Mouse (Mus musculus) hindbrain, embryonic 12.5 days (tissue): ENCODE measurements around the gene Serac1. TPM values are rescaled to one million over a fixed set of nuclear protein-coding genes. Genes with fewer than 3 reads are reported as not detected.

Experiments
- ATAC-seq: fragments of 200-750 bp; cut with Nextera tagmentation; 2 replicates; pipeline ENCODE4 v1.8.0; 2017; ENCODE audit warnings: moderate TSS enrichment; ENCODE audit not compliant: low FRiP score
- H3K27ac ChIP-seq: fragments of 300-500 bp; sonication (generic); 2 replicates; pipeline ENCODE4 v1.5.1; 2016; ENCODE audit warnings: mild to moderate bottlenecking
- H3K27me3 ChIP-seq: fragments of 300-500 bp; sonication (generic); 2 replicates; pipeline ENCODE4 v1.6.1; 2016; ENCODE audit warnings: mild to moderate bottlenecking
- H3K36me3 ChIP-seq: fragments of 300-500 bp; sonication (generic); 2 replicates; pipeline ENCODE4 v1.6.1; 2016; ENCODE audit warnings: mild to moderate bottlenecking
- H3K4me1 ChIP-seq: fragments of 300-500 bp; sonication (generic); 2 replicates; pipeline ENCODE4 v1.6.1; 2016
- H3K4me2 ChIP-seq: fragments of 300-500 bp; sonication (generic); replicated peaks from 2 replicates; pipeline ENCODE4 v1.6.1; 2016; ENCODE audit warnings: mild to moderate bottlenecking
- H3K4me3 ChIP-seq: fragments of 300-500 bp; sonication (generic); 2 replicates; pipeline ENCODE4 v1.5.1; 2016; ENCODE audit warnings: mild to moderate bottlenecking
- H3K9ac ChIP-seq: fragments of 300-500 bp; sonication (generic); 2 replicates; pipeline ENCODE4 v1.6.1; 2016; ENCODE audit warnings: mild to moderate bottlenecking, moderate library complexity
- H3K9me3 ChIP-seq: fragments of 300-500 bp; sonication (generic); replicated peaks from 2 replicates; pipeline ENCODE4 v1.6.1; 2016; ENCODE audit warnings: mild to moderate bottlenecking
- WGBS: fragments of 180-500 bp; shearing (Covaris S2); methylation state at CpG from one replicate; pipeline ENCODE4 v1.1.7; 2016; 5-methylcytosine and 5-hydroxymethylcytosine counted together
- polyA plus RNA-seq: library from polyadenylated mRNA; unstranded; fragments of >200 nt; fragmentation: Nextera tagmentation; extraction: Ambion mirVana; gene quantifications from 2 replicates; pipeline ENCODE4 v1.2.1, GENCODE M21; 2016

Serac1 gene
- polyA plus RNA-seq, result 10.8 and 12.8 TPM in 2 replicates

GRCm38 (mm10) chr17:6079287-6080122 lies at the start of gene Serac1, which contains the start of gene Gtf2h5:
Gene Serac1 (minus strand): TSS chr17:6079741.
Gene Gtf2h5 (plus strand): TSS chr17:6079786.
- Histone ChIP-seq H3K27me3 (no peaks in the 10 kb centered on the region), H3K36me3 (peaks cover 6% of the 10 kb centered on the region), H3K9me3 (no peaks in the 10 kb centered on the region), H3K4me1 (peaks cover 13% of the 10 kb centered on the region), H3K27ac (peak within 1 kb of the TSS; percentile 90), H3K4me2 (peak within 1 kb of the TSS; percentile 74), H3K4me3 (peak within 1 kb of the TSS; percentile 80), H3K9ac (peak within 1 kb of the TSS; percentile 86)
- ATAC-seq, result peak; percentile 95
- under 1% methylated on average over 61 of the region's 70 CpGs for WGBS

GRCm38 (mm10) chr17:6128039-6128438 lies 48.5 kb upstream of the Serac1 start:
- H3K9ac ChIP-seq, result no peak overlapping the region
- no peak overlapping the region for H3K27ac ChIP-seq
- H3K36me3 ChIP-seq, result peaks cover 21% of the 10 kb centered on the region
- no peaks in the 10 kb centered on the region for H3K9me3 ChIP-seq
- WGBS, result 68% methylated on average over 3 of the region's 3 CpGs
- H3K4me3 ChIP-seq, result no peak overlapping the region
- no peak overlapping the region for H3K4me2 ChIP-seq
- ATAC-seq, result no peak
- H3K4me1 ChIP-seq, result peaks cover 4% of the 10 kb centered on the region; the same call in 1 of the 2 replicates
- H3K27me3 ChIP-seq, result no peaks in the 10 kb centered on the region

GRCm38 (mm10) chr17:6125441-6125840 lies 45.9 kb upstream of the Serac1 start:
- Histone ChIP-seq H3K36me3 (peaks cover 31% of the 10 kb centered on the region), H3K4me2 (no peak overlapping the region), H3K9me3 (no peaks in the 10 kb centered on the region), H3K4me1 (peaks cover 4% of the 10 kb centered on the region; the same call in 1 of the 2 replicates), H3K4me3 (no peak overlapping the region), H3K27ac (no peak overlapping the region), H3K27me3 (no peaks in the 10 kb centered on the region), H3K9ac (no peak overlapping the region)
- WGBS, result 97% methylated on average over 3 of the region's 3 CpGs
- no peak for ATAC-seq

GRCm38 (mm10) chr17:6123776-6124175 lies 44.2 kb upstream of the Serac1 start:
- Histone ChIP-seq H3K9ac (no peak overlapping the region), H3K4me3 (no peak overlapping the region), H3K4me1 (no peaks in the 10 kb centered on the region), H3K36me3 (peaks cover 31% of the 10 kb centered on the region), H3K27me3 (no peaks in the 10 kb centered on the region), H3K9me3 (no peaks in the 10 kb centered on the region), H3K27ac (no peak overlapping the region), H3K4me2 (no peak overlapping the region)
- WGBS, result 90% methylated on average over 4 of the region's 4 CpGs
- ATAC-seq, result no peak

GRCm38 (mm10) chr17:6118861-6119260 lies 39.3 kb upstream of the Serac1 start:
- Histone ChIP-seq H3K27ac (no peak overlapping the region), H3K9ac (no peak overlapping the region), H3K27me3 (no peaks in the 10 kb centered on the region), H3K36me3 (peaks cover 18% of the 10 kb centered on the region), H3K9me3 (no peaks in the 10 kb centered on the region), H3K4me2 (no peak overlapping the region), H3K4me3 (no peak overlapping the region), H3K4me1 (peaks cover 2% of the 10 kb centered on the region; the same call in 1 of the 2 replicates)
- no peak for ATAC-seq
- 94% methylated on average over 4 of the region's 4 CpGs for WGBS

GRCm38 (mm10) chr17:6117917-6118316 lies 38.4 kb upstream of the Serac1 start:
- no peaks in the 10 kb centered on the region for H3K9me3 ChIP-seq
- ATAC-seq, result no peak
- H3K9ac ChIP-seq, result no peak overlapping the region
- H3K27me3 ChIP-seq, result no peaks in the 10 kb centered on the region
- no peak overlapping the region for H3K27ac ChIP-seq
- 83% methylated on average over 3 of the region's 3 CpGs for WGBS
- peaks cover 2% of the 10 kb centered on the region; the same call in 1 of the 2 replicates for H3K4me1 ChIP-seq
- peaks cover 18% of the 10 kb centered on the region for H3K36me3 ChIP-seq
- no peak overlapping the region for H3K4me3 ChIP-seq
- H3K4me2 ChIP-seq, result no peak overlapping the region

DNA sequence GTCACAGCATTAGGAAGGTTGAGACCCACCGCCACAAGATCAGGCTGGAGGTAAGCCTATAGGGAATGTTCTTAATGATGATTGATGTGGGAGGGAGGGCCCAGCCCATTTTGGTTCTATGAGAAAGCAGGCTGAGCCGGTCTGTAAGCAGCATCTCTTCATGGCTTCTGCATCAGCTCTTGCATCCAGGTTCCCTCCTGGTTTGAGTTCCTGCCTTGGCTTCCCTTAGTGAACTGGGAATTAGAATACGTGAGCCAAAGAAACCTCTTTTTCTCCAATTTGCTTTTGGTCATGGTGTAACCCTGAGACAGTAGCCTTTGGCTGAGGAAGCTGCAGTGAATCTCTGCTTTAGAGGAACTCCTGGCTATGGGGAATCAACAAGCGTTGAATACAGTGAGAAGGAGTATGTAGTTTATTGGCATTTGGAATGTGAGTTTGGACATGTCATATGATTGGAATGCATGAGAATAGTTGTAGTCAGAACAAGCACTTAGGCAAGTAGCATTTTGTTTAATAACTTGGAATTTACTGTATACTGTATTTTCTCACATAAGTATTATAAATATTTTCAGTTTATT lies 37.7 kb upstream of the Serac1 start:
- Histone ChIP-seq H3K4me3 (no peak overlapping the region), H3K9ac (no peak overlapping the region), H3K4me2 (no peak overlapping the region), H3K27ac (no peak overlapping the region), H3K27me3 (no peaks in the 10 kb centered on the region), H3K36me3 (peaks cover 11% of the 10 kb centered on the region), H3K4me1 (peaks cover 2% of the 10 kb centered on the region; the same call in 1 of the 2 replicates), H3K9me3 (no peaks in the 10 kb centered on the region)
- no peak for ATAC-seq
- WGBS, result 72% methylated on average over 4 of the region's 4 CpGs

DNA sequence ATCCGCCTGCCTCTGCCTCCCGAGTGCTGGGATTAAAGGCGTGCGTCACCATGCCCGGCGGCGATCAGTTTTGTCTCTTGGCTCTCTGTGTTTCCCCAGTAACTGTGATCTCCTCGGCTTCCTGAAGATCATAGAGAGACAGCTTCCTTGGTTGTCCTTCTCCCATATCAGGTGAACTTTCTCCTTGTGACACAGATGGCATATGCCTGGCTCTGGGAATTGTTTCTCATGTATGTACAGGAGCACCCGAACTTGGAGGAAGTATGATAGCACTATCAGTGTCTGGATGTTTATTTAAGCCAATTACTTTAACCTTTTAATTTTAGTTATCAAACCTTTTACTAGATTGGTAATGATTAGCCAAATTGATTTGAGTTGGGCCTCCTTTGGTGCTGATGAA lies 35.5 kb upstream of the Serac1 start:
- H3K36me3 ChIP-seq, result peaks cover 12% of the 10 kb centered on the region; the same call in 1 of the 2 replicates
- 93% methylated on average over 9 of the region's 9 CpGs for WGBS
- H3K27me3 ChIP-seq, result no peaks in the 10 kb centered on the region
- H3K4me2 ChIP-seq, result no peak overlapping the region
- peaks cover 2% of the 10 kb centered on the region; the same call in 1 of the 2 replicates for H3K4me1 ChIP-seq
- H3K9ac ChIP-seq, result no peak overlapping the region
- no peaks in the 10 kb centered on the region for H3K9me3 ChIP-seq
- no peak for ATAC-seq
- H3K4me3 ChIP-seq, result no peak overlapping the region
- H3K27ac ChIP-seq, result no peak overlapping the region

- peaks cover 16% of the 10 kb centered on the region; the same call in 1 of the 2 replicates for H3K36me3 ChIP-seq
- H3K4me3 ChIP-seq, result no peak overlapping the region
- no peaks in the 10 kb centered on the region for H3K27me3 ChIP-seq
- WGBS, result 90% methylated on average over 6 of the region's 6 CpGs
- peaks cover 15% of the 10 kb centered on the region for H3K4me1 ChIP-seq
- ATAC-seq, result no peak
- no peak overlapping the region for H3K9ac ChIP-seq
- no peak overlapping the region for H3K4me2 ChIP-seq
- no peak overlapping the region for H3K27ac ChIP-seq
- no peaks in the 10 kb centered on the region for H3K9me3 ChIP-seq
Observed at GRCm38 (mm10) chr17:6113653-6114052, 34.1 kb upstream of the Serac1 start.

DNA sequence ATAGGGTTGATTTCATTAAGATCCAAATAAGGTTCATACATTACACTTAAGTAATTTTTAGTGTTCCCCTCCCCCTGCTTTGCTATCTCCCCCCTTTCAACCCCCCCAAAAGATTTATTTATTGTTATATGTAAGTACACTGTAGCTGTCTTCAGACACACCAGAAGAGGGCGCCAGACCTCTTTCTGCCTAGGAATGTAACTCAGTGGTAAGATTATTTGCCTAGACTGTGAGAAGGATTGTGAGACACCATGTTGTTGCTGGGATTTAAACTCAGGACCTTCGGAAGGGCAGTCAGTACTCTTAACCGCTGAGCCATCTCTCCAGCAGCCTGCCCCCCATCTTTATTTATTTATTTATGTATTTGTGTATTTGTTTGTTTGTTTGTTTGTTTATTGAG lies 31.4 kb upstream of the Serac1 start:
- Histone ChIP-seq H3K36me3 (peaks cover 16% of the 10 kb centered on the region; the same call in 1 of the 2 replicates), H3K9ac (no peak overlapping the region), H3K4me3 (no peak overlapping the region), H3K4me1 (peaks cover 22% of the 10 kb centered on the region), H3K4me2 (no peak overlapping the region), H3K9me3 (no peaks in the 10 kb centered on the region), H3K27ac (no peak overlapping the region), H3K27me3 (no peaks in the 10 kb centered on the region)
- WGBS, result 79% methylated on average over 3 of the region's 3 CpGs
- ATAC-seq, result no peak

- 53% methylated on average over 7 of the region's 7 CpGs for WGBS
- H3K27me3 ChIP-seq, result no peaks in the 10 kb centered on the region
- ATAC-seq, result no peak
- peak overlapping the region; percentile 91 for H3K4me3 ChIP-seq
- peak overlapping the region; percentile 67 for H3K4me2 ChIP-seq
- peaks cover 22% of the 10 kb centered on the region for H3K4me1 ChIP-seq
- H3K9me3 ChIP-seq, result no peaks in the 10 kb centered on the region
- peaks cover 12% of the 10 kb centered on the region; the same call in 1 of the 2 replicates for H3K36me3 ChIP-seq
- H3K9ac ChIP-seq, result peak overlapping the region; percentile 97
- 0 out of 2 replicates have a peak overlapping the region, but pooled peaks have one; percentile 98 for H3K27ac ChIP-seq
Observed at GRCm38 (mm10) chr17:6108175-6108574, 28.6 kb upstream of the Serac1 start.

DNA sequence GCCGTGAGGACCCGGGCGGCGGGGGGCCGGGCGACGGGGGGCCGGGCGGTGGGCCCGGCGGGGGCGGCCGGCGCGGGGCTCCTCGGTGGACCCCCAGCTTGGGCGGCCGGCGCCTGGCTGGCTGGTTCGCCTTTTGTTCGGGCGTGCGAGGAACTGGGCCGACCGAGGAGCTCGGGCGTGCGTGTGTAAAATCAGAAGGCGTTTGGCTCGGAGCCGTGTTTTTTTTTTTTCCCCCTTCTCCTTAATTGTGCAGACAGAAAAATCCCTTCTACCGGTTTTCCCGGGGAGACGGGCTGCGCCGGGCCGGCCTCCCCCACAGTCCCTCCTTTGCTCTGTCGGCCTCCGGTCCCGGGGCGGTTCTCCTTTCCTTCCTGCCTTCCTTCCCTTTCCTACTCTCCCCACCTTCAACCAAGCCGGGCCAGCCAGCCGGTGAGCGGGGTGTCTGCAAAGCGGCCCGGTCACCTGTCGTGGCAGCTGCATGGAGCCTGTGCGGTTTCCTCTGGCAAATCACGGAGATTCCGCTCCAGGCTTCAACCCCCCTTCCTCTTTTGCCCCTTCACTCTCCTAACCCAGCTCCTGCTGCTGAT lies 27.6 kb upstream of the Serac1 start:
- peak overlapping the region; percentile 67 for H3K4me2 ChIP-seq
- peaks cover 11% of the 10 kb centered on the region; the same call in 1 of the 2 replicates for H3K36me3 ChIP-seq
- H3K4me3 ChIP-seq, result peak overlapping the region; percentile 91
- peaks cover 22% of the 10 kb centered on the region for H3K4me1 ChIP-seq
- H3K27me3 ChIP-seq, result no peaks in the 10 kb centered on the region
- WGBS, result under 1% methylated on average over 31 of the region's 50 CpGs
- peak; percentile 68 for ATAC-seq
- H3K27ac ChIP-seq, result peak overlapping the region; percentile 98
- H3K9ac ChIP-seq, result peak overlapping the region; percentile 97
- H3K9me3 ChIP-seq, result no peaks in the 10 kb centered on the region
